Mouse (Mus musculus): ENCODE data around the gene Insr. TPM values are rescaled to one million over a fixed set of nuclear protein-coding genes. Genes with fewer than 3 reads are reported as not detected.

The Insr gene
- total and polyA plus RNA-seq, 3 experiments, result 2.1 to 4.6 (median 3.0) TPM

- dilution Hi-C loops (cut with MboI; ENCODE audit: extremely low pct_ligation_motif_present, extremely low pct_unique_long_range_greater_than_20kb, low sequenced_read_pairs) (no loop called here), in situ Hi-C loops (cut with MboI; ENCODE audit: low pct_ligation_motif_present, low pct_unique_long_range_greater_than_20kb, low sequenced_read_pairs) (no loop called here)
- Histone ChIP-seq H3K4me2 (ENCODE audit: insufficient read depth, low read depth, poor library complexity, severe bottlenecking) (no peak overlapping the region), H3K4me3 (replicated peaks in 1 of 3; ENCODE audit: low read depth in 2 of 3, low read length in 2 of 3, poor library complexity in 1 of 3) (no peak overlapping the region), H3K9ac (ENCODE audit: insufficient read depth, low read depth) (no peak overlapping the region), H3K79me2 (replicated peaks; ENCODE audit: control insufficient read depth, extremely low read depth, insufficient read depth, poor library complexity, severe bottlenecking) (no peaks in the 10 kb centered on the region), H3K4me1 (ENCODE audit: control insufficient read depth in 1 of 2, insufficient read depth in 2 of 2) (peaks cover 0 to 21% of the 10 kb centered on the region in 2 experiments; a peak in 2 of 4 replicates), H3K27me3 (replicated peaks) (no peaks in the 10 kb centered on the region), H3K36me3 (replicated peaks in 1 of 2; ENCODE audit: control insufficient read depth in 1 of 2, insufficient read depth in 1 of 2, low read length in 1 of 2) (peaks cover 0 to 8% of the 10 kb centered on the region in 2 experiments), H3K27ac (ENCODE audit: insufficient read depth, low read depth) (no peak overlapping the region), H3K9me3 (replicated peaks; ENCODE audit: low read length) (no peaks in the 10 kb centered on the region)
- no peak for DNase-seq (ENCODE audit: extremely low read depth)
- TF ChIP-seq GABPA (IDR thresholded peaks at IDR 0.05; ENCODE audit: insufficient replicate concordance, low read depth, low read length) (no peak), POLR2AphosphoS2 (IDR thresholded peaks at IDR 0.05; ENCODE audit: low read depth, low read length) (no peak), TBP (conservative IDR thresholded peaks at IDR 0.05; ENCODE audit: low read depth, low read length) (no peak), CHD1 (IDR thresholded peaks at IDR 0.05; ENCODE audit: low read depth, low read length) (no peak), MXI1 (IDR thresholded peaks at IDR 0.05; ENCODE audit: low read depth, low read length) (no peak), TCF12 (IDR thresholded peaks at IDR 0.05; ENCODE audit: low read depth, low read length) (no peak), MAFK (IDR thresholded peaks at IDR 0.05; ENCODE audit: insufficient replicate concordance, low read length) (no peak), CHD2 (IDR thresholded peaks at IDR 0.05; ENCODE audit: low read length) (no peak), ZKSCAN1 (IDR thresholded peaks at IDR 0.05; ENCODE audit: borderline replicate concordance, low read depth, low read length) (no peak), EP300 (IDR thresholded peaks at IDR 0.05; ENCODE audit: low read length) (no peak), ZC3H11A (IDR thresholded peaks at IDR 0.05; ENCODE audit: low read depth, low read length) (no peak), KAT2A (IDR thresholded peaks at IDR 0.05; ENCODE audit: insufficient replicate concordance, low read length) (no peak), UBTF (IDR thresholded peaks at IDR 0.05; ENCODE audit: low read depth, low read length) (no peak), CTCF (conservative IDR thresholded peaks at IDR 0.05 in 1 of 2, IDR thresholded peaks at IDR 0.05 in 1 of 2; ENCODE audit: low read depth in 2 of 2, low read length in 2 of 2) (no peak), SMC3 (IDR thresholded peaks at IDR 0.05; ENCODE audit: low read depth, low read length) (no peak), SIN3A (IDR thresholded peaks at IDR 0.05; ENCODE audit: low read length) (no peak)
Measured at GRCm38 (mm10) chr8:3281296-3281695, 1.9 kb upstream of the Insr start.

- Histone ChIP-seq H3K36me3 (replicated peaks in 1 of 2; ENCODE audit: control insufficient read depth in 1 of 2, insufficient read depth in 1 of 2, low read length in 1 of 2) (peaks cover 0 to 16% of the 10 kb centered on the region in 2 experiments), H3K4me1 (ENCODE audit: control insufficient read depth in 1 of 2, insufficient read depth in 2 of 2) (peaks cover 0 to 21% of the 10 kb centered on the region in 2 experiments; a peak in 2 of 4 replicates), H3K79me2 (replicated peaks; ENCODE audit: control insufficient read depth, extremely low read depth, insufficient read depth, poor library complexity, severe bottlenecking) (no peaks in the 10 kb centered on the region), H3K9ac (ENCODE audit: insufficient read depth, low read depth) (no peak overlapping the region), H3K27me3 (replicated peaks) (no peaks in the 10 kb centered on the region), H3K4me3 (replicated peaks in 1 of 3; ENCODE audit: low read depth in 2 of 3, low read length in 2 of 3, poor library complexity in 1 of 3) (no peak overlapping the region), H3K4me2 (ENCODE audit: insufficient read depth, low read depth, poor library complexity, severe bottlenecking) (no peak overlapping the region), H3K27ac (ENCODE audit: insufficient read depth, low read depth) (no peak overlapping the region), H3K9me3 (replicated peaks; ENCODE audit: low read length) (no peaks in the 10 kb centered on the region)
- in situ Hi-C loops (cut with MboI; ENCODE audit: low pct_ligation_motif_present, low pct_unique_long_range_greater_than_20kb, low sequenced_read_pairs) (no loop called here), dilution Hi-C loops (cut with MboI; ENCODE audit: extremely low pct_ligation_motif_present, extremely low pct_unique_long_range_greater_than_20kb, low sequenced_read_pairs) (no loop called here)
- TF ChIP-seq GABPA (IDR thresholded peaks at IDR 0.05; ENCODE audit: insufficient replicate concordance, low read depth, low read length) (no peak), ELF1 (IDR thresholded peaks at IDR 0.05; ENCODE audit: low read depth, low read length) (no peak), EP300 (IDR thresholded peaks at IDR 0.05; ENCODE audit: low read length) (no peak), MXI1 (IDR thresholded peaks at IDR 0.05; ENCODE audit: low read depth, low read length) (no peak), TCF12 (IDR thresholded peaks at IDR 0.05; ENCODE audit: low read depth, low read length) (no peak), IRF4 (IDR thresholded peaks at IDR 0.05; ENCODE audit: low read depth, low read length) (no peak), SMC3 (IDR thresholded peaks at IDR 0.05; ENCODE audit: low read depth, low read length) (no peak)
- DNase-seq (ENCODE audit: extremely low read depth), result no peak
Measured at GRCm38 (mm10) chr8:3280266-3280910, 971 bp upstream of the Insr start.

Measured in CH12.LX (cell line).